Mouse (Mus musculus) limb, embryonic 13.5 days (tissue): Measurements from ENCODE around the gene Gm8773. TPM values are rescaled to one million over a fixed set of nuclear protein-coding genes. Genes with fewer than 3 reads are reported as not detected.

Experiments
- ATAC-seq: fragments of 200-750 bp; cut with Nextera tagmentation; 2 replicates; pipeline ENCODE4 v1.8.0; 2017; ENCODE audit warnings: low read depth, moderate number of reproducible peaks, moderate TSS enrichment; ENCODE audit not compliant: low FRiP score
- H3K27ac ChIP-seq: fragments of 300-500 bp; sonication (generic); 2 replicates; pipeline ENCODE4 v1.5.1; 2015; ENCODE audit warnings: inconsistent platforms, mild to moderate bottlenecking, moderate library complexity
- H3K27me3 ChIP-seq: fragments of 300-500 bp; sonication (generic); 2 replicates; pipeline ENCODE4 v1.6.1; 2015; ENCODE audit warnings: mild to moderate bottlenecking, inconsistent platforms
- H3K36me3 ChIP-seq: fragments of 300-500 bp; sonication (generic); 2 replicates; pipeline ENCODE4 v1.6.1; 2015; ENCODE audit warnings: inconsistent platforms, mild to moderate bottlenecking, moderate library complexity
- H3K4me1 ChIP-seq: fragments of 300-500 bp; sonication (generic); 2 replicates; pipeline ENCODE4 v1.6.1; 2015; ENCODE audit warnings: inconsistent platforms
- H3K4me2 ChIP-seq: fragments of 300-500 bp; sonication (generic); replicated peaks from 2 replicates; pipeline ENCODE4 v1.6.1; 2015; ENCODE audit warnings: inconsistent platforms, mild to moderate bottlenecking, moderate library complexity
- H3K4me3 ChIP-seq: fragments of 300-500 bp; sonication (generic); 2 replicates; pipeline ENCODE4 v1.5.1; 2015; ENCODE audit warnings: moderate library complexity, mild to moderate bottlenecking, inconsistent platforms
- H3K9ac ChIP-seq: fragments of 300-500 bp; sonication (generic); 2 replicates; pipeline ENCODE4 v1.6.1; 2015; ENCODE audit warnings: mild to moderate bottlenecking, inconsistent platforms
- H3K9me3 ChIP-seq: fragments of 300-500 bp; sonication (generic); 2 replicates; pipeline ENCODE4 v1.6.1; 2016; ENCODE audit warnings: inconsistent platforms
- WGBS: fragments of 180-500 bp; shearing (Covaris S2); methylation state at CpG from one replicate; pipeline ENCODE4 v1.1.7; 2015; 5-methylcytosine and 5-hydroxymethylcytosine counted together
- polyA plus RNA-seq: library from polyadenylated mRNA; unstranded; fragments of >200 nt; fragmentation: Nextera tagmentation; extraction: Ambion mirVana; gene quantifications from 2 replicates; pipeline ENCODE4 v1.2.1, GENCODE M21; 2015

The Gm8773 gene
- polyA plus RNA-seq, 1 experiment from 2014 or later, result 0.78 TPM

- 57% methylated on average over 4 of the region's 4 CpGs for WGBS
- Histone ChIP-seq H3K9me3 (no peaks in the 10 kb centered on the region), H3K9ac (no peak overlapping the region), H3K4me2 (no peak overlapping the region), H3K4me3 (no peak overlapping the region), H3K36me3 (no peaks in the 10 kb centered on the region), H3K4me1 (no peaks in the 10 kb centered on the region), H3K27me3 (no peaks in the 10 kb centered on the region), H3K27ac (no peak overlapping the region)
- no peak for ATAC-seq
These were observed 44.7 kb downstream of the Gm8773 start for GRCm38 (mm10) chr5:5618329-5618728.

- Histone ChIP-seq H3K9ac (no peak overlapping the region), H3K4me2 (no peak overlapping the region), H3K36me3 (no peaks in the 10 kb centered on the region), H3K4me1 (no peaks in the 10 kb centered on the region), H3K27ac (no peak overlapping the region), H3K27me3 (no peaks in the 10 kb centered on the region), H3K9me3 (no peaks in the 10 kb centered on the region), H3K4me3 (no peak overlapping the region)
- no peak for ATAC-seq
- 51% methylated on average over 3 of the region's 3 CpGs for WGBS
These were observed 51.9 kb downstream of the Gm8773 start for GRCm38 (mm10) chr5:5625491-5625890.

Other genes with a start within 250 kb of the Gm8773 start
- 23.0 and 23.2 TPM in 2 replicates for gene Cdk14, start 153.5 kb upstream of the Gm8773 start, polyA plus RNA-seq
- not detected in 2 replicates for gene 1700015F17Rik, start 94.7 kb upstream of the Gm8773 start, polyA plus RNA-seq
- 21.9 TPM in 2 replicates for gene Cldn12, start 58.8 kb upstream of the Gm8773 start, polyA plus RNA-seq
- 25.0 and 29.2 TPM in 2 replicates for gene Gtpbp10, start 14.3 kb upstream of the Gm8773 start, polyA plus RNA-seq
- gene Cfap69, start 90.4 kb downstream of the Gm8773 start, polyA plus RNA-seq, result 2.5 and 2.7 TPM in 2 replicates
- 7.4 and 7.5 TPM in 2 replicates for gene Steap2, start 120.8 kb downstream of the Gm8773 start, polyA plus RNA-seq
- gene Steap1, start 175.5 kb downstream of the Gm8773 start, polyA plus RNA-seq, result 5.0 and 5.8 TPM in 2 replicates